Mouse (Mus musculus): ENCODE results near the gene C530025M09Rik. TPM values are rescaled to one million over a fixed set of nuclear protein-coding genes. Genes with fewer than 3 reads are reported as not detected.

Gene C530025M09Rik
- polyA plus RNA-seq, 1 experiment from 2014 or later = 0.72 TPM

- Histone ChIP-seq H3K4me2 (ENCODE audit: low read length) (no peak overlapping the region), H3K9me3 (replicated peaks; ENCODE audit: control insufficient read depth, low read length, poor library complexity, severe bottlenecking) (no peaks in the 10 kb centered on the region), H3K27me3 (ENCODE audit: control insufficient read depth, insufficient read depth, low read depth, low read length) (no peaks in the 10 kb centered on the region), H3K36me3 (ENCODE audit: control insufficient read depth, insufficient read depth, low read length) (no peaks in the 10 kb centered on the region), H3K4me1 (ENCODE audit: control insufficient read depth, insufficient read depth, low read length) (no peaks in the 10 kb centered on the region), H3K9ac (ENCODE audit: low read depth, low read length) (no peak overlapping the region), H3K27ac (ENCODE audit: low read length) (no peak overlapping the region), H3K4me3 (ENCODE audit: low read depth, low read length) (no peak overlapping the region)
- 68% methylated on average over 3 of the region's 3 CpGs for WGBS
- ATAC-seq = no peak
Observed at GRCm38 (mm10) chr2:149818395-149818794, 12.6 kb downstream of the C530025M09Rik start.

- WGBS = 79% methylated on average over 2 of the region's 2 CpGs
- H3K9me3 ChIP-seq (replicated peaks; ENCODE audit: control insufficient read depth, low read length, poor library complexity, severe bottlenecking) = no peaks in the 10 kb centered on the region
- no peak for ATAC-seq
Observed at GRCm38 (mm10) chr2:149812899-149813298, 18.1 kb downstream of the C530025M09Rik start.

GRCm38 (mm10) chr2:149805256-149805655 lies 25.8 kb downstream of the C530025M09Rik start:
- Histone ChIP-seq H3K36me3 (ENCODE audit: control insufficient read depth, insufficient read depth, low read length) (no peaks in the 10 kb centered on the region), H3K9ac (ENCODE audit: low read depth, low read length) (no peak overlapping the region), H3K4me1 (ENCODE audit: control insufficient read depth, insufficient read depth, low read length) (no peaks in the 10 kb centered on the region), H3K9me3 (replicated peaks; ENCODE audit: control insufficient read depth, low read length, poor library complexity, severe bottlenecking) (no peaks in the 10 kb centered on the region), H3K4me2 (ENCODE audit: low read length) (no peak overlapping the region), H3K27ac (ENCODE audit: low read length) (no peak overlapping the region), H3K4me3 (ENCODE audit: low read depth, low read length) (no peak overlapping the region), H3K27me3 (ENCODE audit: control insufficient read depth, insufficient read depth, low read depth, low read length) (no peaks in the 10 kb centered on the region)
- no peak for ATAC-seq
- 82% methylated on average over 2 of the region's 2 CpGs for WGBS

More at GRCm38 (mm10) chr2:149812899-149813298, 18.1 kb downstream of the C530025M09Rik start:
- no peaks in the 10 kb centered on the region for H3K4me1 ChIP-seq (ENCODE audit: control insufficient read depth, insufficient read depth, low read length)
- no peaks in the 10 kb centered on the region for H3K27me3 ChIP-seq (ENCODE audit: control insufficient read depth, insufficient read depth, low read depth, low read length)
- no peaks in the 10 kb centered on the region for H3K36me3 ChIP-seq (ENCODE audit: control insufficient read depth, insufficient read depth, low read length)
- no peak overlapping the region for H3K4me3 ChIP-seq (ENCODE audit: low read depth, low read length)
- no peak overlapping the region for H3K27ac ChIP-seq (ENCODE audit: low read length)
- no peak overlapping the region for H3K4me2 ChIP-seq (ENCODE audit: low read length)
- H3K9ac ChIP-seq (ENCODE audit: low read depth, low read length) = no peak overlapping the region

GRCm38 (mm10) chr2:149804599-149805140 lies 26.3 kb downstream of the C530025M09Rik start:
- H3K36me3 ChIP-seq (ENCODE audit: control insufficient read depth, insufficient read depth, low read length) = no peaks in the 10 kb centered on the region
- H3K4me1 ChIP-seq (ENCODE audit: control insufficient read depth, insufficient read depth, low read length) = no peaks in the 10 kb centered on the region
- H3K4me2 ChIP-seq (ENCODE audit: low read length) = no peak overlapping the region
- H3K27ac ChIP-seq (ENCODE audit: low read length) = no peak overlapping the region
- WGBS = 88% methylated on average over 3 of the region's 3 CpGs
- H3K9me3 ChIP-seq (replicated peaks; ENCODE audit: control insufficient read depth, low read length, poor library complexity, severe bottlenecking) = no peaks in the 10 kb centered on the region
- H3K4me3 ChIP-seq (ENCODE audit: low read depth, low read length) = no peak overlapping the region
- no peaks in the 10 kb centered on the region for H3K27me3 ChIP-seq (ENCODE audit: control insufficient read depth, insufficient read depth, low read depth, low read length)
- ATAC-seq = no peak
- no peak overlapping the region for H3K9ac ChIP-seq (ENCODE audit: low read depth, low read length)

- no peak for ATAC-seq
Observed at GRCm38 (mm10) chr2:149798613-149799012, 32.4 kb downstream of the C530025M09Rik start.

More at GRCm38 (mm10) chr2:149798613-149799012, 32.4 kb downstream of the C530025M09Rik start:
- Histone ChIP-seq H3K4me1 (ENCODE audit: control insufficient read depth, insufficient read depth, low read length) (no peaks in the 10 kb centered on the region), H3K36me3 (ENCODE audit: control insufficient read depth, insufficient read depth, low read length) (no peaks in the 10 kb centered on the region), H3K9me3 (replicated peaks; ENCODE audit: control insufficient read depth, low read length, poor library complexity, severe bottlenecking) (no peaks in the 10 kb centered on the region), H3K27me3 (ENCODE audit: control insufficient read depth, insufficient read depth, low read depth, low read length) (no peaks in the 10 kb centered on the region), H3K4me3 (ENCODE audit: low read depth, low read length) (no peak overlapping the region), H3K27ac (ENCODE audit: low read length) (no peak overlapping the region), H3K9ac (ENCODE audit: low read depth, low read length) (no peak overlapping the region), H3K4me2 (ENCODE audit: low read length) (no peak overlapping the region)
- WGBS = 3% methylated on average over 3 of the region's 3 CpGs

Other genes starting within 250 kb of the C530025M09Rik start
- gene Syndig1, start 2.0 kb downstream of the C530025M09Rik start, polyA plus RNA-seq (2015; fragmentation: Nextera tagmentation; extraction: Ambion mirVana) = 22.1 and 27.6 TPM in 2 replicates